Mouse (Mus musculus) ES-Bruce4 (cell line): Measurements from ENCODE around the gene Olfr622. TPM values are rescaled to one million over a fixed set of nuclear protein-coding genes. Genes with fewer than 3 reads are reported as not detected.

Experiments
- H3K27ac ChIP-seq: 2 replicates; pipeline ENCODE4 v1.5.1; 2012; ENCODE audit warnings: low read length, inconsistent platforms; ENCODE audit not compliant: insufficient read depth
- H3K27me3 ChIP-seq: 2 replicates; pipeline ENCODE4 v1.6.1; 2012; ENCODE audit warnings: mild to moderate bottlenecking, low read length, inconsistent platforms; ENCODE audit not compliant: control insufficient read depth, poor library complexity, insufficient read depth, severe bottlenecking
- H3K36me3 ChIP-seq: 2 replicates; pipeline ENCODE4 v1.6.1; 2012; ENCODE audit warnings: inconsistent platforms, mild to moderate bottlenecking, low read length, moderate library complexity; ENCODE audit not compliant: control insufficient read depth, poor library complexity, insufficient read depth, severe bottlenecking
- H3K4me1 ChIP-seq: one replicate; pipeline ENCODE4 v1.8.1; 2011; ENCODE audit warnings: low read length; ENCODE audit not compliant: control insufficient read depth, insufficient read depth
- H3K4me3 ChIP-seq: 2 replicates; pipeline ENCODE4 v1.5.1; 2011; ENCODE audit warnings: low read depth, mild to moderate bottlenecking, low read length
- H3K9ac ChIP-seq: 2 replicates; pipeline ENCODE4 v1.6.1; 2012; ENCODE audit warnings: low read depth, mild to moderate bottlenecking, inconsistent platforms; ENCODE audit not compliant: poor library complexity, severe bottlenecking
- H3K9me3 ChIP-seq: replicated peaks from 2 replicates; pipeline ENCODE4 v1.6.1; 2012; ENCODE audit warnings: mild to moderate bottlenecking, low read length, inconsistent platforms; ENCODE audit not compliant: control insufficient read depth, poor library complexity, insufficient read depth, severe bottlenecking
- CTCF ChIP-seq: IDR thresholded peaks from one replicate; pipeline ENCODE4 v1.8.1; 2011; ENCODE audit warnings: low read depth, low read length
- EP300 ChIP-seq: IDR thresholded peaks from 2 replicates; pipeline ENCODE4 v1.6.1; 2011; ENCODE audit warnings: low read depth, low read length; ENCODE audit not compliant: insufficient read depth
- POLR2A ChIP-seq: IDR thresholded peaks from one replicate; pipeline ENCODE4 v1.8.1; 2011; ENCODE audit warnings: low read length; ENCODE audit not compliant: insufficient read depth
- polyA plus RNA-seq: library from polyadenylated mRNA; stranded (reverse); fragments of >200 nt; gene quantifications from 2 replicates; pipeline ENCODE4 v1.2.4, GENCODE M21; 2011; ENCODE audit warnings: low read depth; ENCODE audit not compliant: missing spikeins, insufficient read depth, insufficient read length

The Olfr622 gene
- polyA plus RNA-seq = not detected in 2 replicates

GRCm38 (mm10) chr7:103642602-103643001 is at the start of gene Olfr622:
TSS of gene Olfr622 (minus strand) at chr7:103642702.
- Histone ChIP-seq H3K4me1 (no peaks in the 10 kb centered on the region), H3K9me3 (no peaks in the 10 kb centered on the region), H3K9ac (no peak within 1 kb of the TSS), H3K27ac (no peak within 1 kb of the TSS), H3K36me3 (no peaks in the 10 kb centered on the region), H3K4me3 (no peak within 1 kb of the TSS), H3K27me3 (no peaks in the 10 kb centered on the region)
- TF ChIP-seq CTCF = no peak
- TF ChIP-seq EP300 = no peak
- no peak for TF ChIP-seq POLR2A

GRCm38 (mm10) chr7:103682420-103682819 is 39.9 kb upstream of the Olfr622 start, which contains the start of gene Olfr625-ps1:
TSS of gene Olfr625-ps1 (plus strand) at chr7:103682720.
- Histone ChIP-seq H3K27me3 (no peaks in the 10 kb centered on the region), H3K36me3 (no peaks in the 10 kb centered on the region), H3K9ac (no peak within 1 kb of the TSS), H3K4me3 (no peak within 1 kb of the TSS), H3K4me1 (no peaks in the 10 kb centered on the region), H3K9me3 (no peaks in the 10 kb centered on the region), H3K27ac (no peak within 1 kb of the TSS)
- TF ChIP-seq POLR2A (no peak), CTCF (no peak)

GRCm38 (mm10) chr7:103671091-103671490 is 28.6 kb upstream of the Olfr622 start, which contains the start of gene Olfr624:
TSS of gene Olfr624 (minus strand) at chr7:103671191.
- no peak within 1 kb of the TSS for H3K9ac ChIP-seq
- no peak within 1 kb of the TSS for H3K4me3 ChIP-seq
- H3K4me1 ChIP-seq = no peaks in the 10 kb centered on the region
- no peaks in the 10 kb centered on the region for H3K36me3 ChIP-seq
- no peak within 1 kb of the TSS for H3K27ac ChIP-seq
- H3K9me3 ChIP-seq = no peaks in the 10 kb centered on the region
- no peaks in the 10 kb centered on the region for H3K27me3 ChIP-seq
- no peak for TF ChIP-seq EP300
- TF ChIP-seq POLR2A = no peak
- no peak for TF ChIP-seq CTCF

GRCm38 (mm10) chr7:103663598-103663997 is 21.1 kb upstream of the Olfr622 start, which contains the start of gene Olfr623:
TSS of gene Olfr623 (minus strand) at chr7:103663698.
- Histone ChIP-seq H3K36me3 (no peaks in the 10 kb centered on the region), H3K27me3 (no peaks in the 10 kb centered on the region), H3K4me1 (no peaks in the 10 kb centered on the region), H3K27ac (no peak within 1 kb of the TSS), H3K9me3 (no peaks in the 10 kb centered on the region), H3K9ac (no peak within 1 kb of the TSS), H3K4me3 (no peak within 1 kb of the TSS)
- TF ChIP-seq CTCF = no peak
- TF ChIP-seq EP300 = no peak
- no peak for TF ChIP-seq POLR2A

- TF ChIP-seq EP300 (no peak), CTCF (no peak), POLR2A (no peak)
- Histone ChIP-seq H3K9ac (no peak overlapping the region), H3K4me3 (no peak overlapping the region), H3K27me3 (no peaks in the 10 kb centered on the region), H3K9me3 (no peaks in the 10 kb centered on the region), H3K4me1 (no peaks in the 10 kb centered on the region), H3K36me3 (no peaks in the 10 kb centered on the region), H3K27ac (no peak overlapping the region)
Observed at GRCm38 (mm10) chr7:103644070-103644469, 1.6 kb upstream of the Olfr622 start.

- no peak overlapping the region for H3K27ac ChIP-seq
- no peak overlapping the region for H3K9ac ChIP-seq
- no peaks in the 10 kb centered on the region for H3K9me3 ChIP-seq
- no peak for TF ChIP-seq EP300
- TF ChIP-seq CTCF = no peak
- TF ChIP-seq POLR2A = no peak
- H3K4me3 ChIP-seq = no peak overlapping the region
- no peaks in the 10 kb centered on the region for H3K4me1 ChIP-seq
- no peaks in the 10 kb centered on the region for H3K27me3 ChIP-seq
- no peaks in the 10 kb centered on the region for H3K36me3 ChIP-seq
Observed at GRCm38 (mm10) chr7:103636795-103637194, 5.7 kb downstream of the Olfr622 start.
